Mouse (Mus musculus) hematopoietic stem cell, adult 5-6 weeks (primary cell): Measurements from ENCODE around the gene Hspe1. TPM values are rescaled to one million over a fixed set of nuclear protein-coding genes. Genes with fewer than 3 reads are reported as not detected.
"Not testable (repeated sequence)": the region's sequence is repeated elsewhere in the genome, so short reads cannot be mapped to it uniquely, and the experiment has no call there.

Experiments
- ATAC-seq, 2 experiments: fragments of 125-278 bp in 1 of 2; replicated peaks in 1 of 2; 2 replicates each; pipeline ENCODE4 v1.8.0; 2016 to 2017; ENCODE audit warnings: inconsistent platforms in 2 of 2, mild to moderate bottlenecking in 2 of 2, moderate number of reproducible peaks in 2 of 2, low read depth in 1 of 2, moderate TSS enrichment in 1 of 2; ENCODE audit not compliant: low FRiP score in 2 of 2, poor library complexity in 2 of 2, severe bottlenecking in 2 of 2, insufficient read depth in 1 of 2, low TSS enrichment in 1 of 2
- total RNA-seq: library from RNA; stranded (forward); fragments of 172-1452, 232-1000 nt; gene quantifications from 2 replicates; pipeline ENCODE4 v1.2.3, GENCODE M21; 2017

Hspe1 gene
- total RNA-seq, result 293 and 376 TPM in 2 replicates

DNA sequence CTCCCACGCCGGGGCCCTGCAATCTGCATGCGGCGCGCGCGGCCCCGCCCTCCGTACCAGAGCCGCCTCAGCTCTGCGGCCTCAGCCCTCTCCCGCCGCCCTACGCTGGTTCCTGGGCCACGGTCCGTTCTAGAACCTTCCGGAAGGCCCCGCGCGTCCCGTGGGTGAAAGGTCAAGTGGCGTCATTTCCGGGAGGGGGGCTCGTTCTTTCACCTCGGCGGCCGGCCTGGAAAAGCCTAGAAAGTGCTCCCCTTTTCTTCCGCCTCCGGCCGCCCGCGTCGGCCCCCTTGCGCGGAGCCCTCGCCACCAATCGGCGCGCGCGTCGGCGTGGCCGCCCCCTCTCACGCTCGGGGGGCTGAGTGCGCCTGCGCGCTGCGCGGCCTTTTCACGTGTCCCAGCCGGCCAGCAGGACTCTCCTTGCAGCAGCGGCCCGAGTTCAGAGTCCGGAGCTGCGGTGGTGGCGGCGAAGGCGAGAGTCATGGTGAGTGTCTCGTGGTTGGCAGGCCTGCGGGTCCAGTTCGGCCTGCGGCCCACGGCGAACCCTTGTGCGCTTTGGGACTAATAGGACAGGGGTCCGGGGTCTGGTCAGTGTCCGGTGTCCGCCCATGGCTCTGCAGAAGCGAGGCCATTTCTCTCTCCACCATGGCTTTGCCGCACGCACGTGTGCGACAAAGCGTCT is at the start of gene Hspe1, which contains the start of gene Hspd1:
Gene Hspe1 (plus strand): TSS at position 201 of the 679 bp plus-strand sequence.
Gene Hspd1 (minus strand): TSS at position 312 of the 679 bp plus-strand sequence.
- ATAC-seq, result peak; percentile 82 to 87

DNA sequence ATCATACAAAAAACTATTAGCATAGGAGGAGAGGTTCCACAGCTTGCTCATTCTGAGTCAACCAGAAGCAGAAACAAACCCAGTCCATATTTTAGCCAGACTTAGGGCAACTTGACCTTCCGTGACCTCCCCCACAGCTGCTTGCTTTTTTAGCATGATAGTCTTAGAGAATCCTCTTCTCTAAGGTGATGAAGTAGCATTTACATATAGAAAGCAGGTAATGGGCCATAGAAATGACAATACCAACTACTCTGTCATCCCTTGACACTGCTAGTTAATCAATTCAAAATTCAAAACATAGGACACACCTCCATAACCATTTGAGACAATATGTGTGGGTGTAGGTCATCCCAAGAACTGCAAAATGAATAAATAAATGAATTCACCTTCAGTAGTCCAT is 48.0 kb upstream of the Hspe1 start:
- ATAC-seq, result no peak

DNA sequence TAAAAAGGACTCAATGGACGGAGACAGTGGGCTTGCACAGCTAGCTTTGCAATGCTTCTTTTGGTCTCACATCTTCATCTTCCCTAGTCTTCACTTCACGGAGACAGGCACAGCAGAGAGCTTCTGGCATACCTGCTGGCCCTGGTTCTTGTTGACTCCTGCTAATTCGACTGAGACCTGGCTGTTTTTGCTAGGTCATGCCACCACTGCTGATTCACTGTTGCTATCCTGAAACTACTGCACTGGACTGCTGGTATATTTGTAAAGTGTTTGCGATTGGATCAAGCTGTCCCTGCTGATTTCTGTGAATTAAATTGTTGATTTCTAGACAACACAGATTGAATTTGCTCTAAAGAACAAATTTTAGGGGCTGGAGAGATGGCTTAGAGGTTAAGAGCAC is 46.2 kb upstream of the Hspe1 start:
- ATAC-seq, result no peak

DNA sequence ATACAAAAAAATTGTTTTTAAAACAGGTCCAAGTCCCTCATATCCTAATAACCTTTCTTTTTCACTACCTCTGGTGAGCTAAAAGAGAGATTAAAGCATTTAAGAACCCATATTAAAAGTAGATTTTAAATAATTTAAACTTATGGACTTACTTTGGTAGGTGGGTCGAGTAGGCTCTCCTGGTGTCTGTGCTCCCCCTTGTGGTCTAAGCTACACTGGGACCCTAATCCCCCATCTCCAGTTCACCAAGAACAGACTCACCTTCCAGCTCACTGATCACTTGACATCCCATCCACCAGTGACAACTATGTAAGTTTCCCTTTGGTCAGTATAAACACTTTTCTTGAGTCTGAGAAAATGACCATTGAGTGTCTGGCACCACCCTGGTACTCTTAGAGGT is 45.7 kb upstream of the Hspe1 start:
- ATAC-seq, result no peak

DNA sequence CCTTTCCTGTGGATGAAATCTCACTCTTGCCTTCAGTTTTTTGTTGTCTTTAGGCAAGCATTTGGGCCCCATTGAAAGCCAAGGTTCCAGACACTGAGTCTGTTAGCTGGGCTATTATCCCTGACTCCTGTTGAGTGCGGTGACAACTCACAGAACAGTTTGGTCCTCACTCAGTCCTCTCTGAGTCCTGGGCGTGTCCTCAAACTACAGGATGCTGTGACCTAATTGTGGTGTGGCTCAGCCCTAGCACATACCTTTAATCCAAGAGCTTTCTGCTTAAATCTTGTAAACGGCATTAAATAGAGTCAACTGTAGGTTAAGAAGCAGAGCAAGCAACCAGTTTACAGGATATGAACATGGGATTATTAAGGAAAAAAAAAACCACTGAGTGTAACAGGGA is 44.8 kb upstream of the Hspe1 start:
- ATAC-seq, result no peak

DNA sequence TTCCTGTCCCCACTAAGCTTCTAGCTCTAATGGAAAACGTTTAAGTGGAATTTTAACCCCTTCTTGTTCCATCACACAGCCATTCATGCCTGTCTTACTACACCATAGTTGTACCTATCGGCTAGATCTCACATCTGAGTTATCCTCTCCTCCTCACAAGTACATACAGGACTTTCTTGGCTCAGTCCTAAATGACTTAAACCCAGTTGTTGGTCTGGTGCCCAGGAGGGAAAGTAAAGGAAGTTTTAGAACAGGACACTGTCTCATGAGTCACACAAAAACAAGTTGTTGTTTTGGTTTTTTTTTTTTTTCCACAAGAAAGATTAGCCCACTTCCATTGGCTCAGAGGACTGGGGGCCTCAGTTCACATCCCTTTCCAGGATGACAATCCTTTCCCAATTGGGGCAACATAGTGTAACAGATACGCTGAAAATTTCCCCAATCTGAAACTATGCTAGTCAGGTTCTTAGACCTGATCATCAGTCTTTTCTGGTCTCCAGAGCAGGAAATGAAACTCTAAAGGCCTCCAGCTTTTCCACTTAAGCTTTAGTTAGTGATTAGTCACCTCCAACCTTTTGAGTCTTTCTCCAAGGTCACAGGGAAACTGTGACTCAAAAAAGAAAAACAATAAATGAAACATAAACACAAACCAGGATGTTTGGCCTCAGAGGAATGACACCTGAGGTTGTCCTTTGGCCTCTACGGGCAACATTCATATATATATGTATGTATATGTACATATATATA is 38.9 kb upstream of the Hspe1 start:
- no peak for ATAC-seq

DNA sequence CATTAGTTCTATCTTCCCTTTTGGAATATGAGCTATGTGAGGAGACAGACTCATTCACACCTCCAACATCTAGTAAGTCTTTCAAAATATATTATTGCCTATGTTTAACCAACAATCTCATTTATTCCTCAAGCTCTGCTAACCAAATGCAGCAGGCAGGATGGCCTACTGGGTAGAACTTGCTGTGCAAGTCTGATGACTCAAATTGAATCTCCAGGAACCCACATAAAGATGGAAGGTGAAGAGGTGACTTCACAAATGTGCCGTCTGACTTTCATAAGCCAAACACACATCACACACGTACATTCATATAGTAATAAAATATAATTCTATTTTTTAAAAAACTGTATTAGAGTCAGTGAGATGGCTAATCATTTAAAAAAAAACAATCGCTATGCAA is 36.3 kb upstream of the Hspe1 start:
- no peak for ATAC-seq

DNA sequence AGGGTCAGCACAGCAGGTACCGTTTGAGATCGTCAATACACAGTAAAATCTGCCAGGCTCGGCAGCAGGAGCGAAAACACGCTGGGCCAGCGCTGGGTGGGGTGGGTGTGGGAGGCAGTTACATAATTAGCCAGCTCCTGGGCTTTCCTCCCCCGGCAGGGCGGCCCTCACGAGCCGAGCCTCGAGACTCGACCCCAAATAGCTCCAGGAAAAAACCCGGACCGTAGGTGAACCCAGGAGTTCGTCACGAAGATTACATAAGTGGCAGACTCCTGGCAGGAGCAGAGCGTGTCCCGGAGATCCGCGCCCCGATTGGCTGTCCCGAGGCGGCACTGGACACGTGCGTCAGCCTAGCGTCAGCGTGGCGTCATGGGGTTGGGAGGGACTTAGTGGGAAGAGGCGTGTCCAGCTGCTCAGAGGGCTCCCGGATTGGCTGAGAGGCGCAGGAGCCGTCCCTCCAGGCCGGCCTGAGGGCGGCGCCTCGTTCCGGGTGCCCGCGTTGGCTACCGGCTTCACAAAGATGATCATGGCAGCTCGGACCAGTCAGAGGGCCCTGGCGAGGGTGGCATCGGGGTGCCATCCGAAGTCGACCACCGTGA is 35.5 kb upstream of the Hspe1 start, which contains the start of gene Coq10b:
Gene Coq10b (plus strand): TSS at position 416 of the 599 bp plus-strand sequence.
- ATAC-seq, result peak; percentile 98

DNA sequence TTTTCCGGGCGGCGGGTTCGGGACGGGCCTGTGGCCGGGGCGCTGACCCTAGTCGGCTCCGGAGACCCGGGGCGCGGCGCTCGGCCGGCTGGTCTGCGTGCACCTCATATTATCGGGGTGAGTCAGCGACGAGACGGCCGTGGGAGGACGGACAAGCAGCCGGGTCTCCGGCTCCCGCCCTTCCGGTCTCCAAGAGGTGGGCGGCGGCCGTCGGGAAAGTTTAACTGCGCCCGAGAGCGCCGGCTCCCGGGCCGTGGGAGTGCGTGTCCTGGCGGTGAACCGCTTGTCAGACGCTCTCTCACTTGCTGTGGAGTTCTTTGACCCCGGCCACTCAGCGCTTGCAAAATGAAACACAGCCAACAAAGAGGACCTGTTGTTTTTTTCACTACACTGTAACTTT is 34.9 kb upstream of the Hspe1 start:
- peak in 1 of 2 experiments; percentile 9; a peak in 1 of 4 replicates for ATAC-seq

DNA sequence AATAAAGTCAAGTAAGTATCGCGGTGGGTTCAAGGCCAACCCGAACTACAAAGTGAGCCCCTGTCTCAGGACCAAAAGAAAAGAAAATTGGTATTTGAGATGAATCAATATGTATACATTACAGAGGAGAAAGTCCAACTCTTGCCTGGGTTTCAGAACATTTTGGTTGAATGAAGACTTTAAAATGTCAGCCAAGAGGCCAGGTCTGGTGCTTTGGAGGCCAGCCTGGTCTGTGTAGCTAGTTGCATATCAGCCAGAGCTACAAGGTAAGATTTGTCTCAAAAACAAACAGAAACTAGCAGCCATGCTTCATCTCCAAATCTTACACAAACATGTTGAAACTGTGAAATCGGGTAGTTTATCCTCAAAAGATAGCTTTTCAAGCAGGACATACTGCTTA is 34.3 kb upstream of the Hspe1 start:
- ATAC-seq, result no peak

DNA sequence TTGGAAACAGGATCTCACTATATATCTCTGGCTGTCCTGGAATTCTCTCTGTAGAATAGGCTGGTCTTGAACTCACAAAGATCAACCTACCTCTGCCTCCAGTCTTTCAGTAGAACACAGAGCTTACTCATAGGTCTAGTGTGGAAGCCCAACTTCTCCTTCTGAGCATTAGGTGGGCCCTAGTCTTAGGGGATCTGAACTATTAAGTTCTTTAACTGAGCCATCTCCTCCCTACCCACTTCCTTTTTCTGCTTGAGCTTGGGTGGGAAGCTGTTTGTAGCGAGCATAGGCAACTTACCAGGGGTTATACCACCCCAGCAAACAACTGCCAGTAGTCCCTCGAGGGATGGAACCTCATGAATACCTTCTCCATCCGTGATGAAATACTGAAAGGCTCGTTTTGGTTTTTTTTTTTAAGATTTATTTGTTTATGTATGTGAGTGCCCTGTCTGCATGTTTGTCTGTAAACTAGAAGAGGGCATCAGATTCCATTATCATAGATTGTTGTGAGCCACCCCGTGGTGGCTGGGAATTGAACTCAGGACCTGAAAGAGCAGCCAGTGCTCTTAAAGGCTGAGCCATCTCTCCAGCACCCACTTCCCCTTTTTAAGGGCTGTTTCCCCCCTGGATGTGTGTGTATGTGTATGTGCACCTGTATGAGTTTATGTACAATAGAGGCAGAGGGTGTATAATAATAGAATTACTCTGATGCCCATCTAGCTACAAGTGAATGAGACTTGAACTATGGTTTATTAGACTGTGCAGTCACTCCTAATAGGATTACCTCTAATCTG is 32.4 kb upstream of the Hspe1 start:
- no peak for ATAC-seq

DNA sequence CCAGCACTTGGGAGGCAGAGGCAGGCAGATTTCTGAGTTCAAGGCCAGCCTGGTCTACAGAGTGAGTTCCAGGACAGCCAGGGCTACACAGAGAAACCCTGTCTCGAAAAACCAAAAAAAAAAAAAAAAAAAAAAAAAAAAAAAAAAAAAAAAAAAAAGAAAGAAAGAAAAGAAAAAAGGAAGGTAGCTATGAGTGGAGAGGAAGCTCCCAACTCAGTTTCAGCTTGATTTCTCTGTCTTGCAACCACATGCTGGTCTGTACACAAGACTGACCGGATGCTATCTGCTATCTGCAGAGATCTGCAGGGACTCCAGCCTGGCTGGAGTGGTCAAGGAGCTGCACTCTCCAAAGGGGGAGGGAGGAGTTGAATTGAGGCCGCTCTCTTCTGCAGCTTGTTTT is 29.5 kb upstream of the Hspe1 start:
- not testable (repeated sequence) for ATAC-seq

DNA sequence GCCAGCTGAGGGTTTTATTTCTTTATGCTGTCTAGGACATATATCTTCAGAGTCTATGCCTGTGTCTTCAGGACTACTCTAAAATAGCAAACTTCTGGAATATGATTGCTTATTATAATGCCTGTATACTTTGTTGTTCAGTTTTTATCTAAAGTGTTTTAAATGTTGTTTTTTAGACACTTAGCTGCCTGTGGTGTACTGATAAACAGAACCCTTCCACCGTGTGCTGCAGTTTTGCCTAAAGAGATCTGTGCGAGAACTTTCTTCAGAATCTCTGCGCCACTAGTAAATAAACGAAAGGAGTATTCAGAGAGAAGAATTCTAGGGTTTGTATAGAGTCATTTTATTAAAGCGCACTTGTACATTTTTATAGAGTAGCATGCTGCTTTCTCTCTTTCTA is 26.8 kb upstream of the Hspe1 start:
- no peak for ATAC-seq

DNA sequence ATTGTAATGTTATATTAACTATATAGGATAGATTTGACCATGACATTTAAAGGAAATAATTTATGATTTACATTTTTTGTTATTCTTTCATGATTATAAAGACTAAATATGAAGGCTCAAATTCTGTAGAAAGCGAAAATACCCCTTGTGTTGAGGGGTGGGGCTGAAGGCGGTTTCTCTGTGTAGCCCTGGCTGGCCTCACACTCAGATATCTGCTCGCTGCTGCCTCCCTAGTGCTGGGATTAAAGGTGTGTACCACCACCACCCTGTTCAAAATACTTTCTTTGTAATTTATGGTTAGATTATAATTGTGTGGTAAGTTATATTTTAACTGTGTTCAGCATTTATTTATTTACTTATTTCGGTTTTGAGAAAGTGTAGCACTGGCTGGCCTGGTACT is 26.2 kb upstream of the Hspe1 start:
- no peak for ATAC-seq

DNA sequence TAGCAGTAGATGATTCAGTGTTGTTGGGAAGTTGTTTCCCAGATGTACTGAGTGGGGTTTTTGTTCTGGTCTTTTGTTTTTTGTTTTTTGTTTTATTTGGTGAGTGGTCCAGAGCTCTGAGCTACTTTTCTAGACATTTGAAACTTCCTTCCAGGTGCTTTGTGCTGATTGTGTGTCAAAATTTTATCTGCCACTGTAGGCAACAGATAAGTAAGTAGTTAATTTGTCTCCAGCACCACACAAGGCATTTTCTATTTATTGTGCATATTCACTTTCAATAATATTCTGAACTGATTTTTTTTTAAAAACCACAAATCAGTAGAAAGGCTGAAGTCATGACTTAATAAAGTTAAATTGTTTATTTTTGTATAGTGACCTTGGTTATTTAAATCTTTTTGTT is 15.6 kb upstream of the Hspe1 start:
- not testable (repeated sequence) for ATAC-seq

DNA sequence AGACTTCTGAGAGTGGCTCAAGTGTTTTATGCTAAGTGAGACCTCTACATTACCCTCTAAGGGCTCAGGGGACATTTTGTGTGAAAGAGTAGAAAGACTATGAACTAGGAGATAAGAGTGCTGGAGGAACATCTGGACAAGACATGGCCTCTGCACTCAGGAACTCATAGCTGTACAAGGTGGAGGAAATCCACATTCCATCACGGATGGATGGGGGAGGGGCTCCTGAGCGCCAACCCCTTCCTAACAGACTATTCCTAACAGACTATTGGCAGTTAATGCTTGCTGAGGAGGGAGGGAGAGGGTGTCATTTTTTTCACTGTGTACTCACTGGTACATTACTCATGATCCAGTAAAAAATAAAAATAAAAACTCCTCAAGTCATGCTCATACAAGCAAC is 13.2 kb upstream of the Hspe1 start:
- no peak for ATAC-seq

DNA sequence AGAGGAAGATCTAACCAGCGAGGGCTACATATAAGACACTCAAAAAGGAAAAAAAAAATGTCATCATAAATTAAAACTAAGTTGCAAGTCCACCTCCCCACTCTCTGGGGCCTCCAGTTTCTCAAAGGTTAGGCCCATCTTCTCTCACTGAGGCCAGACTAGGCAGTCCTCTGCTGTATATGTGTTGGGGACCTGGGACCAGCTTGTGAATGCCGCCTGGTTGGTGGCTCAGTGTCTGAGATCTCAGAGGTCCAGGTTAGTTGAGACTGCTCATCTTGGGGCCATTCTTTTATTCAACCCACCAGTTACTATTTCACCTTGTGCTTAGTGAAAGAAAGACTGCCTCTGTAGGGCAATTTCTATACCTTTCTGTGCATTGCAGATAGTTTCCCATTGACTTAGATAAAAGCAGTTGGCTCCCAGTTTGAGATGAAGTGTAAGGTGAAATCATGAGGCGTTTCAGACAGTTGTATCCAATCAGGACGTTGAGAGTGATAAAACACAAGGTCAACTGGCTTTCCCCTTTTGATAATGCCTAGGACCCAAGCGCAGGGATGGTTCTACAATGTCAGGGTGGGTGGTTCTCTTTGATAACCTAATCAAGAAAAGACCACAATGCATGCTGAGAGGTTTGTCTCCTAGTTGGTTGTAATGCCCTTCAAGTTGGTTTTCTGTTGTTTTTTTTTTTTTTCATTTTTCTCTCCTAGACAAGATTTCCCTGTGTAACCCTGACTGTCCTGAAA is 12.1 kb upstream of the Hspe1 start:
- ATAC-seq, result peak in 1 of 2 experiments; percentile 39; a peak in 1 of 4 replicates
